Mouse (Mus musculus) cerebellum, postnatal 36 days (tissue): ENCODE measurements at regions not wholly inside any gene's neighbourhood (a gene's known extent, or its start where the extent isn't known, plus 50 kb on each side); places are given as distances from the start of the nearest gene placed in this dataset.

ENCODE experiments used
- DNase-seq, 2 experiments: peaks; one replicate each; pipeline ENCODE4 v3.0.0; 2021 to 2022; ENCODE audit warnings: mixed read lengths in 2 of 2

GRCm38 (mm10) chr8:8376791-8377190, 284.3 kb downstream of the Efnb2 start:
- DNase-seq: no peak

GRCm38 (mm10) chr8:8376379-8376778, 284.7 kb downstream of the Efnb2 start:
- DNase-seq: no peak

GRCm38 (mm10) chr8:8367282-8367871, 293.7 kb downstream of the Efnb2 start:
- DNase-seq: no peak

GRCm38 (mm10) chr8:8361941-8362537, 299.0 kb downstream of the Efnb2 start:
- DNase-seq: no peak

- no peak for DNase-seq
Observed at GRCm38 (mm10) chr8:8360586-8360985, 300.5 kb downstream of the Efnb2 start.

- DNase-seq: no peak
Observed at GRCm38 (mm10) chr8:8354977-8355376, 306.1 kb downstream of the Efnb2 start.

GRCm38 (mm10) chr8:8344661-8345060, 316.4 kb downstream of the Efnb2 start:
- no peak for DNase-seq

GRCm38 (mm10) chr8:8335256-8335972, 325.6 kb downstream of the Efnb2 start:
- no peak for DNase-seq

- peak in 1 of 2 experiments; percentile 2 for DNase-seq
Observed at GRCm38 (mm10) chr8:8334515-8334914, 326.5 kb downstream of the Efnb2 start.

GRCm38 (mm10) chr8:8331249-8331648, 329.8 kb downstream of the Efnb2 start:
- DNase-seq: no peak

GRCm38 (mm10) chr8:8328010-8328666, 332.9 kb downstream of the Efnb2 start:
- no peak for DNase-seq

GRCm38 (mm10) chr8:8326066-8326834, 334.8 kb downstream of the Efnb2 start:
- no peak for DNase-seq

- DNase-seq: no peak
Observed at GRCm38 (mm10) chr8:8325420-8325819, 335.6 kb downstream of the Efnb2 start.

GRCm38 (mm10) chr8:8324520-8324919, 336.5 kb downstream of the Efnb2 start:
- DNase-seq: no peak

- no peak for DNase-seq
Observed at GRCm38 (mm10) chr8:8308253-8308652, 352.8 kb downstream of the Efnb2 start.

GRCm38 (mm10) chr8:8307487-8307886, 353.6 kb downstream of the Efnb2 start:
- no peak for DNase-seq

GRCm38 (mm10) chr8:8299965-8300767, 360.9 kb downstream of the Efnb2 start:
- DNase-seq: no peak

GRCm38 (mm10) chr8:8292577-8293247, 368.3 kb downstream of the Efnb2 start:
- no peak for DNase-seq

- no peak for DNase-seq
Observed at GRCm38 (mm10) chr8:8285876-8286275, 375.2 kb downstream of the Efnb2 start.

GRCm38 (mm10) chr8:8274987-8275386, 386.1 kb downstream of the Efnb2 start:
- peak in 1 of 2 experiments; percentile 7 for DNase-seq

- DNase-seq: peak; percentile 38 to 50
Observed at GRCm38 (mm10) chr8:8274211-8274641, 386.8 kb downstream of the Efnb2 start.
